Mouse (Mus musculus) frontal cortex, postnatal 10 days (tissue): ENCODE data around the gene Nme6.
"Not testable (repeated sequence)": the region's sequence is repeated elsewhere in the genome, so short reads cannot be mapped to it uniquely, and the experiment has no call there.

Source experiments
- DNase-seq, 2 experiments: peaks; one replicate each; pipeline ENCODE4 v3.0.0; 2022; ENCODE audit warnings: low spot score in 2 of 2, mixed read lengths in 1 of 2

Gene Nme6

DNA sequence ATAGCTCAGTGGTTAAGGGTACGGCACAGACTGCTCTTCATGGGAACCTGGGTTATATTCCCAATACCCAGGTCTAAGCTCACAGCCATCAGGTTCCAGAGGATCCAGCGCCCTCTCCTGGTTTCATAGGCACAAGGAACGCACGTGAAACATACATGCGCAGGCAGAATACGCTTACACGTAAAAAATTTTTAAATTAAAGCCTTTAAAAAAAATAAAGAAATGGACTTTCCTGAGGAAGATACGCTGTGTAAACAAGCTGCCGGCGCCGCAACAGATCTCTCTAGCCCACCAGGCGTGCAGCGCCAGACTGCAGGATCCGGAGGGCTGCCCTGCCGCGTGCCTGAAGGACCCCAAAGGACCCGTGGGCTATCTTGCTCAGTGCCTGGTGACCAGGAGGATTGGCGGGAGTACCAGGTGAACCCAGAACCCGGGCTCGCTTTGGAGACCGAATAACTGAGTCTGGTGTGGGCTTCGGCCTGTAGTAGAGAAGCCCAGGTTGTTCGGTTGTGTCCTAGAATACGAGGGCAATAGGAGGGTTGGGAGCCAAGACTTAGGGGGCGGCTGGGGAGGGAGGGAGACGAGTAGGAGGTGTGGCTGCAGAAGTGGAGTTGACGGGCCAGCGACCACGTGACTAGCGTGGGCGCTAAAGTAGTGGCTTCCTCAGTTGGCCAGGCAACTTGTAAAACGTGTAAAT, at the start of gene Nme6:
Nme6 (plus strand) TSS at position 359 of the 697 bp plus-strand sequence.
- DNase-seq, result peak; percentile 63 to 79

DNA sequence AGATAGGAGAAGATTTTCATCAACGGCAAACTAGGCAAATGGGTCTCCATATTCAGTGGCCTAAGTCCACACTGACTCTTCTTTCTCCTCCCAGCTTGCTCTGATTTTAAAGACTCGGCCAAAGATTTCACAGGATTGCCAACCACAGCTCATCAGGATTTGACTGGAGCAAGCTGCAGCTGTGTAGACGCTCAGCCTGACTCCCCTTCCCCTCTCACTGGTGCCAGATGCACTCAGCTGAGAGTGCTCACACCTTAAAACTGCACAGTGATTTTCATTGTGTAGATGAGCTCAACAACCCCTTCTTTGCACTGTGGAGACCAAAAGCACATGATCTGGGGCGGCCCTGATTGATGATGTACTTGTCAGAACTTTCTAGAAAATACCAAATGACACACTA, 42.0 kb upstream of the Nme6 start, which contains the start of gene Fbxw27:
Fbxw27 (minus strand) TSS at position 101 of the 400 bp plus-strand sequence.
- not testable (repeated sequence) for DNase-seq

DNA sequence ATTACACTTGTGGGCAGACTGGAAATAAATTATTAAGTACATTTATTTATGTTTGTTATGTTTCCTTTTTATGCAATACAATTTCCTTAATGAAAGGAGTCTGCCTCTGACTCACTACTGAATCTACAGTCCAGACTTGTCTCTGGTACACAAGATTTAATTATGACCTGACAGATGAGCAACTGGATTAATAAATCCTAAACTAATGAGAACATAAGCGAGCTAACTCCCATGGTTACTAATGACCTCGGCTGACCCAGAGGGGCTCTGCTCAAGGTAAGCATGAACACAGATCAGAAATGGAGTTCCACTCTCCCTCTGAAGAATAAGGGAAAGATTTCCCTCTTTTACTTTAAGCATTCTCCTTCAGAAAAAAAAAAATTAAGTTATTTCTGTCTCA, 37.3 kb upstream of the Nme6 start:
- no peak for DNase-seq

DNA sequence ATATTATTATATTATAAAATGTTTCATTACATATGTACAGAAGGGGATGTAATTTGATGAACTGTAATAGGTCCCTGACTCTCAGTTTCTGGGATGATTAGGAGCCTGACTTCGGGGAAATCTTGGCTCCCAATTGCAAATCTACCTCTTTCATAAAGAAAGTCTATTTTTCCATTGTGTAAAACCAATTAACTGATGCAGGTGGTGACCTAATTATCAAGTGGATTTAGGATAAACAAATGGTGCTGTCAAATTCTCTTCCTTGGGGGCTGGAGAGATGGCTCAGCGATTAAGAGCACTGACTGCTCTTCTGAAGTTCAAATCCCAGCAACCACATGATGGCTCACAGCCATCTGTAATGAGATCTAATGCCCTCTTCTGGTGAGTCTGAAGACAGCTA, 36.7 kb upstream of the Nme6 start:
- DNase-seq, result no peak

- DNase-seq, result no peak
These were observed 34.5 kb upstream of the Nme6 start for GRCm38 (mm10) chr9:109798051-109798450.

DNA sequence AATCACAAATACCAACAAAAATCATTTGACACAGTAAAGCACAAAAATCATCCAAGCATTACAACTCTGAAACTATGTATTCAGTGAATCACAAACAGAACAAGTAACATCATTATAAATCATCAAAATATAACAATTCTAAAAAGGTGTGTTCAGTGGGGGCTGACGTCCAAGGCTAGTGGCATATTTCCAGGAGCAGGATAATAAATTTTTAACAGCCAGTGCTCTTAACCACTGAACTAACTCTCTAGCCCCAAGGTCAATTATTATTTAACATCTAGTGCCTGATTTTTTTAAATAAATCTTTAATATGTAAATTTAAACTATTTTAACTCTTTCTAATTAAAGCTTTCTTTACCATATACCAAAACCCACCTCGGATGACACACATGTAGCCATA, 27.0 kb upstream of the Nme6 start:
- not testable (repeated sequence) for DNase-seq

DNA sequence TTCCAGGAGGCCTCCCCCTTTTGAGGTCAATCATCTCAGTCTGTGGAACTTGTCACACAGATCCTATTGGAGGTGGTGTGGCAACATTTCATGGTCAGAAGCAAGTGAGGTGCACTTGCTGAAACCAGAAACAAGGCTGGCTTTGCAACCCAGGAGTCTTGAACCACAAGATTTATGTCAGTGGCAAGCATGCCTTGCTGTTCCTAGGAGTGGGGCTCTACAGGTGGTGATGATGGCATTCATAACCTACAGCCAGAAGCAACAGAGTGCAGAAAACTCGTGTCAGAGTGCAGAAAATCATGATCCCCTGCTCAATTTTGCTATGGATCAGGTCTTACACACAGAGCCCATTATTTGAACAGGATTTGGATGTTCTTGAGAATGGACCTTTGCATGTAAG, 26.3 kb upstream of the Nme6 start:
- no peak for DNase-seq

GRCm38 (mm10) chr9:109806695-109807293, 25.8 kb upstream of the Nme6 start:
- DNase-seq, result no peak

DNA sequence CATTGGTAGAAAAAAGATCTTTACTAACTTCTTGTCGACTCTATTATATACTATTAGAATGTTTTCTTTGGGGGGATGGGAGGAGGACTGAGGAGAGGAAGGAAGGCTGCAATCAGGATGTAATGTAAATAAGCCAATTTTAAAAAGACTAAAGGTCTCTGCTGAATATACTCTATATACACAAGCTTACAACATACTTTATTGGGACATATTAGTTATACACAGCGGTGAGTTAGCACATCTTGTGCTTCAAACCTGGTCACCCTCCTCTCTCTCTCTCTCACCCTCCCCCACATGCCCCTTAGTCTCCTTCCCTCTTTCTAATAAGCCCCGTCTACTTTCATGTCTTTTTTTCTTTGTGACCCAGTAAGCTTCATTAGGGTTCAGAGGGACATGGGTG, 24.7 kb upstream of the Nme6 start:
- no peak for DNase-seq

DNA sequence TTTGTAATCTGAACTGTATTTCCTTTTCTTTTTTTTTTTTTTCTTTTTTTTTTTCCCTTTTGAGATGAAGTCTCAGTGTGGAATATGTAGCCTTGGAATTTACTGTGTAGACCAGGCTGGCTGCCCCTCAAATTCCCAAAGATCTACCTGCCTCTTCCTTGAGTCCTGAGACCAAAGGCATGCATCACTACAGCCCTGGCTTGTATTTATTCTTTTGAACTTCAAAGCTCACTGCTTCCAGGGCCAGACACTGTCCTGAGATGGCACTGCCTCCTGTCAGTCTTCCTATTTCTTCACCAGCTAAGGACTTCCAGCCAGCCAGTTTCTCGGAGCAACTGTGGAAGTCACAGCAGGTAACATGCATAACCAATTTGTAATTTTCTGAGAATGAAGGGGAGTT, 20.6 kb upstream of the Nme6 start, which contains the start of gene Spink8:
Spink8 (plus strand) TSS at position 301 of the 400 bp plus-strand sequence.
- DNase-seq, result no peak

- DNase-seq, result no peak
These were observed 19.1 kb upstream of the Nme6 start for GRCm38 (mm10) chr9:109813424-109813823.

DNA sequence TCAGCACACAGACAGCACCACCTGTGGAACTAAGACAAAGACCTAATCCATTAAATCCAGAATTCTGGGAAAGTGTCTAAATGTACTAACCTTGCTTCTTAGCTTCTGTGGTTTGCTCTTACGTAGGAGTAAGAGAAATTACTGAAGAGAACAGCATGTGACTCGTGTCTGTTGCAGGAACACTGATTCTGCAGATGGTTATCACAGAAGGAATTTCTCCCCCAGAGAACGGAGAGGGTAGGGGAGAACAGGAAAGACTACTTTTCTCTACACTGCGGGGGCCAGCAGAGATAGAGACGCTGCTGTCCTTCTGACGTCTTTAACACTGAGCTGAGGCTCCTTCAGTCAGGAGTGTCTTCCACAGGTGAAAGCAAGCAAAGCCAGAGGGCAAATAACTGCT, 16.2 kb upstream of the Nme6 start:
- no peak for DNase-seq

- DNase-seq, result no peak
These were observed 6.8 kb upstream of the Nme6 start for GRCm38 (mm10) chr9:109825739-109826138.

- DNase-seq, result no peak
These were observed 6.4 kb upstream of the Nme6 start for GRCm38 (mm10) chr9:109826181-109826580.

GRCm38 (mm10) chr9:109833088-109833412, 501 bp downstream of the Nme6 start:
- DNase-seq, result no peak

- DNase-seq, result no peak
These were observed 16.8 kb downstream of the Nme6 start, which contains the start of gene Camp for GRCm38 (mm10) chr9:109849312-109849758. Camp (minus strand) TSS chr9:109849617.

DNA sequence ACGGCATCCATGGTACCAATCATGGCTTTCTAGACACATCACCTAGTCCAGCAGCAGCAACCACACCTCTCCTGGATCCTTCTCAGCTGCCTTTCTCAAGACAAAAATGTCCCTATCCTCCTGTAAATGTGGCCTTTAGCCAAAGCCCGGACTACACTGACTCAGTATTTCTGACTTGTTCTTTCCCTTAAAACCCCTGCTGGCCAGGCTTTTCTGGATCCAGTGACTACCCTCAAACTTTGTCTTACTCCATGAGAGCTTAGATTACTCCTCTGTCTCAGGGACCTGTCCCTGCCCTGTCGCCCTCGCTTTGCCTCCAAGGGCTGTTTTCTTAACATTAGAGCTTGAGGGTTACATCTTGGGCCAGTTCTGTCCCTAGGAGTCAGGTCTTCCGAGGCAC, 17.6 kb downstream of the Nme6 start:
- no peak for DNase-seq

GRCm38 (mm10) chr9:109854341-109854740, 21.8 kb downstream of the Nme6 start:
- DNase-seq, result no peak

DNA sequence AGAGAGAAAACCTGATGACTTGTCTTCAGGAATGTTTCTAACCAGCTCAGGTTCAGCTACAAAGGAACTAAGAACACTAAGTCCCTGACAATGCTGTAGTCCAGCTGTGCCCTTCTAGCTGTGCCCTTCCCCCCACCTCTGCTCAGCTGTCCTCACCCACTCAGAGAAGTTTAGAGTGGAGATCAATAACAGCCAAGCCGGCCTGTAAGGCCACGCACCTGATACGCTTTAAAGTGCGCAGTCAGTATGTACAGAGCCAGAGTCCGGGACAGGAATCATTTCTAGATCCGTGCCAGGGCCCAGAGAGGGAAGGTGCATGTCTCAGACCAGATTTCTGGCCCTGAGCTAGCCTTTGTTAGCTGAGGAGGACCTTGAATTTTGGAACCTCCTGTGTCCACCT, 23.4 kb downstream of the Nme6 start:
- no peak for DNase-seq

DNA sequence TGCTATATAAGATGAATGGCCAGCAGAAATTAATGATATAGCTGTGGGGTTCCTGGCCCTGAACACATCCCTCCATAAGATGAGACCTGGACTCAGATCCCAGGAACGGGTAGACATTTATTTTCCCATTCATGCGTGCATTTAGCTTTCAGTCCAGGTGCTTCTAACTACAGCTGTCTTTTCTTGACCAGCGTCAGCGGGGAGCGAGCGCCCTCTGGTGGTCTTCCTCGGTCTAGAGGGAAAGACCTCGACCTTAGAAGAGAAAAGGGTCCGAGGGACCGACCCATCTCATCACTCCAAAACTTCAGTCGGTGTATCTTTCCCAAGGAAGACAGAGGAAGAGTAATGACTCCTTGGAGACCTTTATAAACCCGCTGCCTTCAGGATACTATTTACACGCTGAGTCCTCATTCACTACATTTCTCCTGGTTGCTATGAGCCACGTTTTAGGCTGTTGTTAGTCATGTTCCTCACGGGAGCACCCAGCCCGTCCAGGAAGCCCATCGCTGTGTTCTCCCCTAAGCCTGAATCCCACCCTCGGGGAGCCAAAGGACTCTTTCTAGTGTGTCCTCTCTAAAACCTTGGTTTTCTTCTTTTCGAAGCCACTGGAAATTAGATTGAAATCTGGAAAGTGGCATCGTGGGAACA, 30.0 kb downstream of the Nme6 start:
- DNase-seq, result peak; percentile 19 to 70

DNA sequence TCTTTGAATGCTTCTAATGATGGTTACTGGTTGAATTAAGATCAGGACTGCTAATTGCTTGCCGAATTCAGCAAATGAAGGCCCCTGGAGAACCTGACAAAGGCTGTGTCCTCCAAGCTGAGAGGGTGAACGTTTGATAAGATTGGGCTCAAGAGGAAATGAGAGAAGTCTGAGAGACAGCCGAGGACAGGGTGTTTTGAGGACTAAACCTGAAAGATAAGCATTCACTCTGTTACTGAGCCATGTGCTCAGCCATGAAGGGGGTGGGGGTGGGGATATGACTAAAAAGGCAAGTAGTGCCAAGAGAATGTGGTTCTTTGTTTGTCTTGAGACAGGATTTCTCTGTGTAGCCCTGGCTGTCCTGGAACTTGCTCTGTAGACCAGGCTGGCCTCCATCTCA, 30.5 kb downstream of the Nme6 start:
- DNase-seq, result no peak

DNA sequence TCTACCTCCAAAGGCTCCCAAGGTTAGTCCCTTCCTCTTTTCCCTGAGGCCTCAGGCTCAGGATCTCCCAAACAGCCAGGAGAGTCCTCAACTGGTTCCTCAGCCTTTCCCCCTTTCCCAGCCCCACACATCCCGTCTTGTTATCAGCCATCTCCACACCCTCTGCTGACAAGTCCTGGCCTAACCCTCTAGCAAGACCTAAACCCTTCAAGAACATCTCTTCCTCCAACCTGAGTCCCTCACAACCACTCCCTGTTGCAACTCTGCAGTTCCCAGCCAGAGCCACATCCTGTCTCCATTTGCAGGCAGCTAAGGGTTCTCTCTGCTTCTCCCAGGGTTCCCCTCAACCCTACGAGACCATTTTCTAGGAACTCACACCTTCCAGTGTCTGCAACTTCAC, 33.7 kb downstream of the Nme6 start:
- DNase-seq, result no peak

- no peak for DNase-seq
These were observed 38.5 kb downstream of the Nme6 start for GRCm38 (mm10) chr9:109870983-109871572.
